In genomic region chr2:116058511-116058910, GRCm38 (mm10) we compare ENCODE assay signal across 10 mouse cellular contexts. TPM values are rescaled to one million over a fixed set of nuclear protein-coding genes. Genes with fewer than 3 reads are reported as not detected.
DNase-seq lines count a peak whose midpoint lies in the region; ATAC-seq and TF ChIP-seq lines count a peak whose summit lies in the region.
"Had no signal": no experiment of that assay in that cellular context is flagged by ENCODE, and none has a peak within 500 bp of the region (broad histone marks: within the 10 kb centered on the region; RNA-seq: fewer than 3 reads in every experiment).

No protein-coding gene starts in this region.

- H3K9me3 ChIP-seq in forebrain, embryonic 14.5 days (replicated peaks; ENCODE audit: control insufficient read depth, low read length) = no peaks in the 10 kb centered on the region
- H3K9me3 ChIP-seq in intestine, embryonic 16.5 days (ENCODE audit: control insufficient read depth, low read length) = no peaks in the 10 kb centered on the region

- peak; percentile 6 for DNase-seq in kidney, postnatal 14 days
- DNase-seq in kidney, postnatal 25 days = no peak
- DNase-seq in forebrain, embryonic 14.5 days (ENCODE audit: low spot score) = no peak
- DNase-seq in gastrocnemius, postnatal 10 days = no peak
- DNase-seq in urinary bladder, postnatal 14 days (ENCODE audit: low spot score) = no peak
- DNase-seq: cerebellum, adult 11 months; liver had no signal

- no peaks in the 10 kb centered on the region for H3K27me3 ChIP-seq in forebrain, embryonic 14.5 days (replicated peaks; ENCODE audit: control insufficient read depth, insufficient read depth, low read length)
- peaks cover 6% of the 10 kb centered on the region; the same call in 1 of the 2 replicates for H3K27me3 ChIP-seq in intestine, embryonic 16.5 days (replicated peaks; ENCODE audit: control insufficient read depth, insufficient read depth, low read length)

- ATAC-seq in forebrain, embryonic 14.5 days = no peak
- ATAC-seq in intestine, embryonic 16.5 days = no peak
- no peak for ATAC-seq in monocyte, adult 5-6 weeks (replicated peaks; ENCODE audit: insufficient number of reproducible peaks, low FRiP score, low TSS enrichment, poor library complexity, severe bottlenecking)

- H3K9ac ChIP-seq in forebrain, embryonic 14.5 days (ENCODE audit: low read length) = peak overlapping the region; percentile 99
- H3K9ac ChIP-seq in intestine, embryonic 16.5 days (ENCODE audit: low read depth, low read length) = peak overlapping the region; percentile 14; the same call in 1 of the 2 replicates

- peaks cover 38% of the 10 kb centered on the region for H3K36me3 ChIP-seq in forebrain, embryonic 14.5 days (ENCODE audit: control insufficient read depth, insufficient read depth, low read length)
- no peaks in the 10 kb centered on the region for H3K36me3 ChIP-seq in intestine, embryonic 16.5 days (ENCODE audit: control insufficient read depth, insufficient read depth, low read length)

- WGBS in forebrain, embryonic 14.5 days = 53% methylated on average over 9 of the region's 9 CpGs
- WGBS in intestine, embryonic 16.5 days = 35% methylated on average over 9 of the region's 9 CpGs
- 17% methylated on average over 9 of the region's 9 CpGs for WGBS in olfactory bulb, adult 2 months

- no peak for TF ChIP-seq POLR2A in olfactory bulb, adult 2 months (IDR thresholded peaks at IDR 0.05; ENCODE audit: insufficient read depth, low read depth, low read length)

- no peak for TF ChIP-seq CTCF in olfactory bulb, adult 2 months (IDR thresholded peaks at IDR 0.05; ENCODE audit: insufficient read depth, low read depth, low read length)

- H3K27ac ChIP-seq in forebrain, embryonic 14.5 days (ENCODE audit: low read depth, low read length) = peak overlapping the region; percentile 99
- H3K27ac ChIP-seq in intestine, embryonic 16.5 days (ENCODE audit: low read length) = no peak overlapping the region
- H3K27ac ChIP-seq in olfactory bulb, adult 2 months (ENCODE audit: insufficient read depth, low read depth, low read length) = peak overlapping the region; percentile 66

- peak overlapping the region; percentile 70 for H3K4me3 ChIP-seq in forebrain, embryonic 14.5 days (ENCODE audit: low read depth, low read length)
- H3K4me3 ChIP-seq in intestine, embryonic 16.5 days (ENCODE audit: low read length) = peak overlapping the region; percentile 29
- H3K4me3 ChIP-seq in olfactory bulb, adult 2 months (ENCODE audit: insufficient read depth, low read depth, low read length) = peak overlapping the region; percentile 47

- H3K4me1 ChIP-seq in forebrain, embryonic 14.5 days (ENCODE audit: control insufficient read depth, insufficient read depth, low read length) = peaks cover 29% of the 10 kb centered on the region
- 0 out of 2 replicates have a peak, but pooled peaks cover 4% of the 10 kb centered on the region for H3K4me1 ChIP-seq in intestine, embryonic 16.5 days (ENCODE audit: control insufficient read depth, insufficient read depth, low read length)
- no peaks in the 10 kb centered on the region for H3K4me1 ChIP-seq in olfactory bulb, adult 2 months (ENCODE audit: control insufficient read depth, insufficient read depth, low read length)

- peak overlapping the region; percentile 84 for H3K4me2 ChIP-seq in forebrain, embryonic 14.5 days (ENCODE audit: low read length)
- H3K4me2 ChIP-seq in intestine, embryonic 16.5 days (ENCODE audit: low read depth, low read length) = peak overlapping the region; percentile 74

RNA-seq across cellular contexts. Expression of gene Meis2, which starts 7.1 kb away (rescaled TPM):
- 99.1 and 114 TPM in 2 replicates for polyA plus RNA-seq in forebrain, embryonic 14.5 days (2014; fragmentation: Nextera tagmentation; extraction: Ambion mirVana)
- 25.7 and 26.8 TPM in 2 replicates for polyA plus RNA-seq in intestine, embryonic 16.5 days (2015; fragmentation: Nextera tagmentation; extraction: Ambion mirVana)
- polyA plus RNA-seq in olfactory bulb, adult 2 months (2012; ENCODE audit: insufficient read depth, insufficient read length, low replicate concordance, missing spikeins) = 180 and 356 TPM in 2 replicates
- not detected in 3 replicates for total RNA-seq in monocyte, adult 5-6 weeks (2017)
- total RNA-seq in gastrocnemius, postnatal 10 days (2021) = 1 to 10 TPM; 4.0 to 5.2 TPM
